Mouse (Mus musculus) limb, embryonic 10.5 days (tissue): ENCODE data around the gene Krtap15. TPM values are rescaled to one million over a fixed set of nuclear protein-coding genes. Genes with fewer than 3 reads are reported as not detected.

Source experiments
- DNase-seq: peaks from one replicate; pipeline ENCODE4 v3.0.0-alpha.2; 2017; ENCODE audit warnings: low spot score
- H3K27ac ChIP-seq: fragments of 300-500 bp; sonication (generic); 2 replicates; pipeline ENCODE4 v1.5.1; 2016; ENCODE audit warnings: mild to moderate bottlenecking
- H3K27me3 ChIP-seq: fragments of 300-500 bp; sonication (generic); 2 replicates; pipeline ENCODE4 v1.6.1; 2016; ENCODE audit warnings: low read depth, mild to moderate bottlenecking; ENCODE audit not compliant: poor library complexity, severe bottlenecking
- H3K36me3 ChIP-seq: fragments of 300-500 bp; sonication (generic); 2 replicates; pipeline ENCODE4 v1.6.1; 2016; ENCODE audit warnings: mild to moderate bottlenecking, moderate library complexity
- H3K4me1 ChIP-seq: fragments of 300-500 bp; sonication (generic); 2 replicates; pipeline ENCODE4 v1.6.1; 2016
- H3K4me3 ChIP-seq: fragments of 300-500 bp; sonication (generic); 2 replicates; pipeline ENCODE4 v1.5.1; 2016; ENCODE audit warnings: mild to moderate bottlenecking, moderate library complexity
- H3K9me3 ChIP-seq: fragments of 300-500 bp; sonication (generic); replicated peaks from 2 replicates; pipeline ENCODE4 v1.6.1; 2016; ENCODE audit warnings: mild to moderate bottlenecking
- WGBS: fragments of 180-500 bp; shearing (Covaris S2); methylation state at CpG from one replicate; pipeline ENCODE4 v1.1.7; 2016; 5-methylcytosine and 5-hydroxymethylcytosine counted together
- polyA plus RNA-seq: library from polyadenylated mRNA; unstranded; fragments of >200 nt; fragmentation: Nextera tagmentation; extraction: Ambion mirVana; gene quantifications from 2 replicates; pipeline ENCODE4 v1.2.1, GENCODE M21; 2016

Gene Krtap15
- polyA plus RNA-seq: not detected in 2 replicates

DNA sequence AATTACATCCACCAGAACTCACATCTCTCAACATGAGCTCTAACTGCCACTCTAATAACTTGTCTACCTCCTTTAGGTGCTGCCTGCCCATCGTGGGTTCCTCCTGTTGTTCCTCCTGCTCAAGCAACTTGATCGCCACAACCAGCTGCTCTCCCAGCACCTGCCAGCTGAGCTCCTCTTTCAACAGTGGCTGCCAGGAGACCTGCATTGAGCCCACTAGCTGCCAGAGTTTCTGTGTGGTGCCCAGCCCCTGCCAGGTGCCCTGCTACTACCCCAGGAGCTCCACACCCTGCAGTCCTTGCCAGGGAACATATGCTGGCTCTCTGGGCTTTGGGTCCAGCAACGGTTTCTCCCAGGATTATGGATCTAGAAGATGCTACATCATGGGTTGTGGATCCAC lies at the start of gene Krtap15:
Gene Krtap15 (plus strand): TSS at position 150 of the 400 bp plus-strand sequence.
- H3K4me1 ChIP-seq: no peaks in the 10 kb centered on the region
- WGBS: 83% methylated on average over 3 of the region's 3 CpGs
- H3K4me3 ChIP-seq: no peak within 1 kb of the TSS
- no peaks in the 10 kb centered on the region for H3K27me3 ChIP-seq
- DNase-seq: no peak
- H3K9me3 ChIP-seq: no peaks in the 10 kb centered on the region
- no peak within 1 kb of the TSS for H3K27ac ChIP-seq
- H3K36me3 ChIP-seq: no peaks in the 10 kb centered on the region

DNA sequence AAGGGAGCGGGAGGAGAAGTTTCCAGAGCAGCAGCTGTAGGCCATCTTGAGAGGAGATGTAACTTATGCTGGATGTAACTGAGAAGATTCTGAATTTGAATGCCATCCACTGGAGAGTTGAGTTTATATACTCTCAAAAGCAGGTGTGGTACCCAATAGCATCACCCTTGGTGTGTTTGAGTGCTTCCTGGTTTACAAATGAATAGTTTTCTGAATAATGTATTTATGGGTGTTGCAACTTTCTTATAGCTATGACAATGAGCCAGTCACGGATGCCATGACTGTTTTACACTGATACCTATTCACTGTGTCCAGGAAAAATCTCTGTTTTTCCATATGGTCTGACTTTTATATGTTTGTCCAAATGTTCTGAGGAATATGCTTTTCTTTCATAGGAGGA lies 45.9 kb upstream of the Krtap15 start, which contains the start of gene 2310057N15Rik:
Gene 2310057N15Rik (minus strand): TSS at position 101 of the 400 bp plus-strand sequence.
- 89% methylated on average over 2 of the region's 2 CpGs for WGBS
- DNase-seq: no peak

DNA sequence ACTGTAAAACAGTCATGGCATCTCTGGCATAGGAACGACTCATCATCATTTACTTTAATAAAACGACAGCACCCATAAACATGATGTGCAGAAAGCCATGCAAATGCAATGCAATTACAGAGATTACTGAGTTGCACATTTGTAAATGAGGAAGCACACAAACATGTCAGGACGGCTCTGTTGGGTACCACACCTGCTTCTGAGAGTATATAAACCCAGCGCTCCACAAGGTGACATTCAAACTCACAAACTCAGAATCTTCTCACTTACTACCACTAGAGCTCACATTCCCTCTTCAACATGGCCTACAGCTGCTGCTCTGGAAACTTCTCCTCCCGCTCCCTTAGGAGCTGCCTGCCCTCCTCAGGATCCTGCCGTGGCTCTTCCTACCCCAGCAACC lies 42.4 kb upstream of the Krtap15 start, which contains the start of gene Gm5965:
Gene Gm5965 (plus strand): TSS at position 301 of the 400 bp plus-strand sequence.
- Histone ChIP-seq H3K27ac (no peak within 1 kb of the TSS), H3K9me3 (no peaks in the 10 kb centered on the region), H3K36me3 (no peaks in the 10 kb centered on the region), H3K4me3 (no peak within 1 kb of the TSS), H3K27me3 (no peaks in the 10 kb centered on the region), H3K4me1 (no peaks in the 10 kb centered on the region)
- DNase-seq: no peak
- 92% methylated on average over 5 of the region's 6 CpGs for WGBS

More for the DNA sequence above, 45.9 kb upstream of the Krtap15 start, which contains the start of gene 2310057N15Rik:
- Histone ChIP-seq H3K27ac (no peak within 1 kb of the TSS), H3K36me3 (no peaks in the 10 kb centered on the region), H3K4me3 (no peak within 1 kb of the TSS), H3K9me3 (no peaks in the 10 kb centered on the region), H3K4me1 (no peaks in the 10 kb centered on the region), H3K27me3 (no peaks in the 10 kb centered on the region)

DNA sequence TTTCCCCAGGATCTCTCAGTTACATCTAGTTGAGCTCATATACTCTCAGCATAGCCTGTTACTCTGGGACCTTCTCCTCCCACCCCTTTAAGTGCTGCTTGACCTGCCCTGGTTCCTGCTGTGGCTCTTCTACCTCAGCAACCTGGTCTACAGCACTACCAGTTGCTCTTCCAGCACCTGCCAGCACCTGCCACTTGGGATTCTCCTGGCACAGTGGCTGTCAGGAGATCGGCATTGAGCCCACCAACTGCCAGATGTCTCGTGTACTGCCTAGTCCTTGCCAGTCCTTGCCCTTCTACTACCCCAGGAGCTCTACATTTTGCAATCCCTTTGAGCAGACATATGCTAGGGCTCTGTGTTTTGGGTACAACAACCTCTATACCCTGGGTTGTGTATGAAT lies 33.2 kb upstream of the Krtap15 start:
- no peaks in the 10 kb centered on the region for H3K36me3 ChIP-seq
- H3K27me3 ChIP-seq: no peaks in the 10 kb centered on the region
- H3K27ac ChIP-seq: no peak overlapping the region
- H3K9me3 ChIP-seq: no peaks in the 10 kb centered on the region
- H3K4me3 ChIP-seq: no peak overlapping the region
- no peak for DNase-seq
- WGBS: 86% methylated on average over 2 of the region's 2 CpGs
- no peaks in the 10 kb centered on the region for H3K4me1 ChIP-seq

DNA sequence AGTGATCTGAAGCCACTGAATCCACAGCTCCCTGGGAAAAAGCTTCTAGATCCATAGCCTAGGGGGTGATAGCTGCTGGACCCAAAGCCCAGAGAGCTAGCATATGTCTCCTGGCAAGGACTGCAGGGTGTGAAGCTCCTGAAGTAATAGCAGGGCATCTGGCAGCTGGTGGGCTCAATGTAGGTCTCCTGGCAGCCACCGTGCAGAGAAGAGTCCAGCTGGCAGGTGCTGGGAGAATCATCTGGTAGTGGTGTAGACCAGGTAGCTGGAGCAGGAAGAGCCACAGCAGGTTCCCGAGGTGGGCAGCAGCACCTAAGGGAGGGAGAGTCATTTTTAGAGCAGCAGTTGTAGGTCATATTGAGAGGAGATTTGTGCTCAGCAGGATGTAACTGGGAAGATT lies 8.2 kb upstream of the Krtap15 start, which contains the start of gene Gm20741:
Gene Gm20741 (minus strand): TSS at position 394 of the 400 bp plus-strand sequence.
- no peaks in the 10 kb centered on the region for H3K9me3 ChIP-seq
- WGBS: 93% methylated on average over 2 of the region's 2 CpGs
- no peaks in the 10 kb centered on the region for H3K4me1 ChIP-seq
- no peak for DNase-seq
- no peaks in the 10 kb centered on the region for H3K36me3 ChIP-seq
- H3K27me3 ChIP-seq: no peaks in the 10 kb centered on the region
- no peak within 1 kb of the TSS for H3K4me3 ChIP-seq
- no peak within 1 kb of the TSS for H3K27ac ChIP-seq

DNA sequence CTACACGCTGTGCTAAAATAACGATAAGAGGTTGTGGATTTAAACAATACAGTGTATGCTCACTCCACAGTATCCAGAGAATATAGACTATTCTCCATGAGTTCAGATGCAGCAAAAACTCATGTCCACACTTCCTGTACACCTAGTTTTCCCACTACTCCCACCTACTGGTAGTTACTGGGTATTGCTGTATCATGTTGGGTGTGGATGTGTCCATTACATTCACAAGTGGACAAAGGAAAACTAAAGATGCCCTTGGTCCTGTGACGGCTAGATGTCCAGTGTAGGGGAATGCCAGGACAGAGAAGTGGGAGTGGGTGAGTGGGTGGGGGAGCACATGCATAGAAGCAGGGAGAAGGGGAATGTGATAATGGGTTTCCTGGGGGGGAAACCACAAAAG lies 3.7 kb downstream of the Krtap15 start:
- Histone ChIP-seq H3K27ac (no peak overlapping the region), H3K27me3 (no peaks in the 10 kb centered on the region), H3K4me1 (peaks cover 17% of the 10 kb centered on the region), H3K9me3 (no peaks in the 10 kb centered on the region), H3K4me3 (no peak overlapping the region), H3K36me3 (no peaks in the 10 kb centered on the region)
- DNase-seq: no peak
- 89% methylated on average over 3 of the region's 3 CpGs for WGBS

DNA sequence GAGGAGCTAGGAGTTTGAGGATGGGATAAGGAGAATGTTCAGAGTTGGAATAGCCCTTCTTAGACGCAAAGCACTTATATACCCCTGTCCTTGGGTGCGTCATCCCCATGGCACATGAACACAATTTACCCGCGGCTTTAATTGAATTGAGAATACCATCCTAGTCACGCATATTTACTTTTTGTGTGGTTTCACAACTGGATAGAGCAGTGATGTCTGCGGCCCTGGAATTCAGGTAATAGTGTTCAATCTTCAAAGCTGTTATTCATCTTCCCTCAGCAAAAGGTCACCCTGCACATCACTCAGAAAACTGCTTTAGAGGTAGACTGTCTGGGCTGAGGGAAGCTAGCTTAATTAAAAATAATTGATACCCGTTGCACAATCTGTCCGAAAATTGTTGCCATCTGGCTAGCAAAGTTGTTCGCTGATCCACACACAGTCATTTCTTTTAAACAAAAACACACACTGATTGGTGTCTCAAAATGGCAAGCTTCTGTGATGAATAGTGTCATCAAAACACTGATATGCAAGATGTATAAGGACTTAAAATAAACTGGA lies 6.2 kb downstream of the Krtap15 start, which contains the start of gene Krtap14:
Gene Krtap14 (minus strand): TSS at position 51 of the 558 bp plus-strand sequence.
- H3K27ac ChIP-seq: no peak within 1 kb of the TSS
- no peaks in the 10 kb centered on the region for H3K36me3 ChIP-seq
- no peak for DNase-seq
- H3K27me3 ChIP-seq: no peaks in the 10 kb centered on the region
- H3K9me3 ChIP-seq: no peaks in the 10 kb centered on the region
- peaks cover 17% of the 10 kb centered on the region for H3K4me1 ChIP-seq
- WGBS: 51% methylated on average over 9 of the region's 9 CpGs
- no peak within 1 kb of the TSS for H3K4me3 ChIP-seq

DNA sequence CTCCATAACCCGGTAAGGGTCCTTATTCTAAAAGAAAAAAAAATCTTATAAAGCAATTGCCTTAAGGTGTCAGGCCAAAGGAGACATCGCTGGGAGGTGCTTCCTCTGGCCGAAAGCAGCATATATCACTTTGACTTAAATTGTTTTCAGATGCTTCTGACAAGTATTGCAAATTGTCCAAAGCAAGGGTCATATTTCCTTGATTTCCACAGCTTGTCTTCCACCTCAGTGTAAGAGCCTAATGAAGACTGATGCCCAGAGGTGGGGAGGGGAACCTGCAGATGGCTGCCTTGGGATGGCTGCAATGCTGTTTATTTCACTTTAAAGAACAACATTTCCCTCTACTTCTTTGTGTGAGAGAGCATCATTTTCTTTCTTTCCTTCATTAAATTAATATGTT lies 7.0 kb downstream of the Krtap15 start:
- Histone ChIP-seq H3K4me3 (no peak overlapping the region), H3K9me3 (no peaks in the 10 kb centered on the region), H3K27me3 (no peaks in the 10 kb centered on the region), H3K27ac (no peak overlapping the region), H3K4me1 (peaks cover 17% of the 10 kb centered on the region), H3K36me3 (no peaks in the 10 kb centered on the region)
- 9% methylated on average over 3 of the region's 3 CpGs for WGBS
- DNase-seq: peak; percentile 42

DNA sequence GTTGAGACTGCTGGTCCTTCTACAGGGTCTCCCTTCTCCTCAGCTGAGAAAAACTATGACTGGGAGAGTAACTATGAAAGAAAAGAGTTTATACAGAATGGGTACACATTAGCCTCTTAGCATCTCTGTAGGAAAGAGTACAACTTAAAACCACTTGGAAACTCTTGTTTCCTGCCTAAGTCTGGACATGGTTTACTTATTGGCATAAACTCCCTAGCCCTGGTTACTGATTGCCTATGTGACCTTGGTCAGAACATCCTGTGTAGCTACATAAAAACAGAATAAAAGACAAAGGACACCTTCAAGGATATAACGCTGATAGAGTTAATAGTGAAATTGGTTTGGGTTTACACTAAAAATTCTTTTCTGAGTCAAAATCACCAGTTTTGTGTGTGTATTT lies 27.3 kb downstream of the Krtap15 start:
- Histone ChIP-seq H3K4me1 (no peaks in the 10 kb centered on the region), H3K36me3 (no peaks in the 10 kb centered on the region), H3K27ac (no peak overlapping the region), H3K4me3 (no peak overlapping the region), H3K9me3 (no peaks in the 10 kb centered on the region), H3K27me3 (no peaks in the 10 kb centered on the region)
- 93% methylated on average over 1 of the region's 1 CpGs for WGBS
- no peak for DNase-seq

DNA sequence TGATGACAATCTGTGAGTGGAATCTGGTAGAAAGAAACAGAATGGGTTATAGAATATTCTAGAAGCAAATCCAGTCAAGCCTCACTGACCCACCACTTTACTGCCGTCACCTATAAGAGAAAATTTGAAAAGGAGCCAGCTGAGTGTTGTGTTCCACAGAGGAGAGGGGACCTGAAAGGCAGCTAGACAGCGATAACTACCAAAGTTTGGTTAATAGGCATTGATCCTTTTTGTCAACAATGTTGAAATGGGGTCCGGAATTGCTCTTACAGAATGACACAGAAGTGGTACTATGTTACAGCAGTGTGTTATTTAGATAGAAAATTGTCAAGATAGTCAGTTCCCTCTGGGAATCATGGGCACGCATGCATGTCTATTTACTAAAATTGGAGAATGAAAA lies 28.5 kb downstream of the Krtap15 start:
- H3K27ac ChIP-seq: no peak overlapping the region
- no peak for DNase-seq
- no peaks in the 10 kb centered on the region for H3K9me3 ChIP-seq
- no peaks in the 10 kb centered on the region for H3K36me3 ChIP-seq
- no peaks in the 10 kb centered on the region for H3K4me1 ChIP-seq
- no peaks in the 10 kb centered on the region for H3K27me3 ChIP-seq
- 91% methylated on average over 4 of the region's 4 CpGs for WGBS
- no peak overlapping the region for H3K4me3 ChIP-seq

DNA sequence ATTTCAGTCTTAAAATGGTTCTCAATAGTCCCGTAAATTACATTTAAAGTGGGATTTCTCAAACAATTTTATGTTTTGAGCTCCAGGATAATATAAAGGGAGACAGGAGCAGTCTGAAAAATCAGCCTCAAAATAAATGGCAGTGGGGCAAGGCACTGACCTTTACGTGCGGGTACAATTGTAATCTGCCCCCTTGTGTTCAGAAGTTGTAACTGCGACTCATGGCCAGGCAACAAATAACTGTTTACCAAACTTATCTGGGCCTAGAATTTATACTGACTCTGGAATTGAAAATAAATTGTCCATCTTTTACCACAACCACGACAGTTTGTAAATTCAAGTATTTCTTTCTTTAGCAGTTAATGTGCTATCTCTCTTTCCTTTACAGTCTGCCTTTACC lies 31.4 kb downstream of the Krtap15 start:
- DNase-seq: no peak
- H3K9me3 ChIP-seq: no peaks in the 10 kb centered on the region

DNA sequence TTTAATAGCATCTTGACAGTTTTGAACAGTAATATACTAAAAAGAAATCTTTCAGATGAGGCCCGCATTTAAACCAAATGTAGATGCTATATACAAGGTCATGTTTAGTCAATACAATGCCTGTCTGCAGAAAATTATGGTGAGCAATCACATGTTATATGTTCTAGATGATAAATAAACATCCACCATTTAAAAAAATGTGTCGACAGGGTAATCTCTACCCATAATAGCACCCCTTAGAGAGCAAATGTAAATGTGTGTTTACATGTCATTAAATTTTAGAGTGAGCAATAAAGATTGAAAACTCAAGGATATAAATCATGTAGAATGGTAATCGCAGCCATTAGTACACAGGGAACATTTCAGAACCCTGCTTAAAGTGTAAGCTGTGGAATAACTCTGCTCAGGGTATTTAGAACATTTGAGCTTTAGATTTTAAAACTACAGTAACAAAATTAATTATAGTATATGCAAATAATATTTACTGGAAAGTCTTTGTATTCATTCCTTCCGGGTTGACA lies 44.9 kb downstream of the Krtap15 start:
- Histone ChIP-seq H3K27me3 (peaks cover 21% of the 10 kb centered on the region; the same call in 1 of the 2 replicates), H3K4me3 (no peak overlapping the region), H3K9me3 (no peaks in the 10 kb centered on the region), H3K27ac (no peak overlapping the region), H3K4me1 (no peaks in the 10 kb centered on the region), H3K36me3 (no peaks in the 10 kb centered on the region)
- DNase-seq: no peak
- 80% methylated on average over 4 of the region's 4 CpGs for WGBS

More for the DNA sequence above, 31.4 kb downstream of the Krtap15 start:
- H3K27ac ChIP-seq: no peak overlapping the region
- H3K4me1 ChIP-seq: no peaks in the 10 kb centered on the region
- H3K36me3 ChIP-seq: no peaks in the 10 kb centered on the region
- H3K4me3 ChIP-seq: no peak overlapping the region
- no peaks in the 10 kb centered on the region for H3K27me3 ChIP-seq
- WGBS: 12% methylated on average over 5 of the region's 5 CpGs

DNA sequence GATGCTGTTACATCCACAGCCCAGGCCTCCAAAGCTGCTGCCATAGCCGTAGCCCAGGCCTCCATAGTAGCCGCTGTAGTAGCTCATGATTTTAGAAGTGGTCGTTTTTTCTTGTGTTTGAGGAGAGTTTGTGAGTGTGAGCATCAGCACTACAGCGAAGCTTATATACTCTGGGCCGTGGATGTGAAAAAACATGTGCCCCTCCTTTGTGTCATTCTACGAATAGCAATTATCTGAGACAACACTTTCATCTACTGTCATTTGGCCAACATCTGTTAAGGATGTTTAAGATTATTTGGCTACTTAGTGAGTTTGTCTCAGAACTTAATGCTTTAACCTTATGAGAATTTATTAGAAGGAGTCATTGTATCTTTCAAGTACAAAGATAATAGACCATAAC lies 49.3 kb downstream of the Krtap15 start, which contains the start of gene Krtap19-1:
Gene Krtap19-1 (minus strand): TSS at position 101 of the 400 bp plus-strand sequence.
- WGBS: 90% methylated on average over 6 of the region's 6 CpGs
- no peak for DNase-seq
- H3K27me3 ChIP-seq: no peaks in the 10 kb centered on the region
- H3K36me3 ChIP-seq: no peaks in the 10 kb centered on the region
- no peak within 1 kb of the TSS for H3K27ac ChIP-seq
- no peak within 1 kb of the TSS for H3K4me3 ChIP-seq
- no peaks in the 10 kb centered on the region for H3K9me3 ChIP-seq
- no peaks in the 10 kb centered on the region for H3K4me1 ChIP-seq
